Mouse (Mus musculus) embryonic facial prominence, embryonic 14.5 days (tissue): Measurements from ENCODE around the gene Taf12. TPM values are rescaled to one million over a fixed set of nuclear protein-coding genes. Genes with fewer than 3 reads are reported as not detected.
"Not testable (repeated sequence)": the region's sequence is repeated elsewhere in the genome, so short reads cannot be mapped to it uniquely, and the experiment has no call there.

Experiments used
- ATAC-seq: fragments of 200-750 bp; cut with Nextera tagmentation; 2 replicates; pipeline ENCODE4 v1.8.0; 2017; ENCODE audit warnings: low read depth, moderate number of reproducible peaks, moderate TSS enrichment
- DNase-seq: peaks from one replicate; pipeline ENCODE4 v3.0.0-alpha.2; 2015; ENCODE audit warnings: low spot score
- H3K27ac ChIP-seq: fragments of 300-500 bp; sonication (generic); replicated peaks from 2 replicates; pipeline ENCODE4 v1.5.1; 2014; ENCODE audit warnings: low read depth, mild to moderate bottlenecking, low read length, moderate library complexity
- H3K27me3 ChIP-seq: fragments of 300-500 bp; sonication (generic); replicated peaks from 2 replicates; pipeline ENCODE4 v1.6.1; 2014; ENCODE audit warnings: low read length; ENCODE audit not compliant: control insufficient read depth, insufficient read depth
- H3K36me3 ChIP-seq: fragments of 300-500 bp; sonication (generic); 2 replicates; pipeline ENCODE4 v1.6.1; 2014; ENCODE audit warnings: low read length, mixed read lengths; ENCODE audit not compliant: control insufficient read depth, insufficient read depth
- H3K4me1 ChIP-seq: fragments of 300-500 bp; sonication (generic); 2 replicates; pipeline ENCODE4 v1.6.1; 2014; ENCODE audit warnings: antibody characterized with exemption, low read length; ENCODE audit not compliant: control insufficient read depth, insufficient read depth
- H3K4me2 ChIP-seq: fragments of 300-500 bp; sonication (generic); 2 replicates; pipeline ENCODE4 v1.6.1; 2014; ENCODE audit warnings: low read depth, mild to moderate bottlenecking, low read length, moderate library complexity, mixed read lengths
- H3K4me3 ChIP-seq: fragments of 300-500 bp; sonication (generic); 2 replicates; pipeline ENCODE4 v1.5.1; 2014; ENCODE audit warnings: low read depth, mild to moderate bottlenecking, low read length
- H3K9ac ChIP-seq: fragments of 300-500 bp; sonication (generic); 2 replicates; pipeline ENCODE4 v1.6.1; 2014; ENCODE audit warnings: low read depth, mild to moderate bottlenecking, low read length, moderate library complexity, mixed read lengths
- H3K9me3 ChIP-seq: fragments of 300-500 bp; sonication (generic); 2 replicates; pipeline ENCODE4 v1.6.1; 2016; ENCODE audit warnings: low read length; ENCODE audit not compliant: control insufficient read depth
- WGBS: fragments of 180-500 bp; shearing (Covaris S2); extraction: QIAGEN DNeasy Blood & Tissue Kit; methylation state at CpG from one replicate; pipeline ENCODE4 v1.1.7; 2014; 5-methylcytosine and 5-hydroxymethylcytosine counted together
- polyA plus RNA-seq: library from polyadenylated mRNA; unstranded; fragments of >200 nt; fragmentation: Nextera tagmentation; extraction: Ambion mirVana; gene quantifications from 2 replicates; pipeline ENCODE4 v1.2.1, GENCODE M21; 2014

The Taf12 gene
- polyA plus RNA-seq, 1 experiment from 2014 or later = 48.8 TPM

DNA sequence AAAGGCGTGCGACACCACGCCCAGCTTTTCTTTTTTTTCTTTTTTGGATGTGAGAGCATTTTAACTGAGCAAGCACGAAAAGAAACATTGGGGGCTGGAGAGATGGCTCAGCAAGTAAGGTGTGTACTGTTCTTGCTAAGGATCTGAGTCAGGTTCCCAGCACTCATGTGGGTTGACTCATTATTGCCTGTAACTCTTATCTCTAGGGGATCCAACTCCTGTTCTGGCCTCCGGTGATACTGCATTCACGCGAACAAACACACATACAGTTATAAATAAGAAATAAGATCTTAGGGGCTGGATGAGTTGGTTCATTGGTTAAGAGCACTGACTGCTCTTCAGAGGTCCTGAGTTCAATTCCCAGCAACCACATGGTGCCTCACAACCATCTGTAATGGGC lies 10.9 kb upstream of the Taf12 start:
- 95% methylated on average over 7 of the region's 7 CpGs for WGBS
- ATAC-seq (no peak), DNase-seq (no peak)
- Histone ChIP-seq H3K4me1 (peaks cover 10% of the 10 kb centered on the region), H3K9me3 (no peaks in the 10 kb centered on the region), H3K36me3 (no peaks in the 10 kb centered on the region), H3K27ac (no peak overlapping the region), H3K4me2 (no peak overlapping the region), H3K4me3 (no peak overlapping the region), H3K9ac (no peak overlapping the region), H3K27me3 (no peaks in the 10 kb centered on the region)

DNA sequence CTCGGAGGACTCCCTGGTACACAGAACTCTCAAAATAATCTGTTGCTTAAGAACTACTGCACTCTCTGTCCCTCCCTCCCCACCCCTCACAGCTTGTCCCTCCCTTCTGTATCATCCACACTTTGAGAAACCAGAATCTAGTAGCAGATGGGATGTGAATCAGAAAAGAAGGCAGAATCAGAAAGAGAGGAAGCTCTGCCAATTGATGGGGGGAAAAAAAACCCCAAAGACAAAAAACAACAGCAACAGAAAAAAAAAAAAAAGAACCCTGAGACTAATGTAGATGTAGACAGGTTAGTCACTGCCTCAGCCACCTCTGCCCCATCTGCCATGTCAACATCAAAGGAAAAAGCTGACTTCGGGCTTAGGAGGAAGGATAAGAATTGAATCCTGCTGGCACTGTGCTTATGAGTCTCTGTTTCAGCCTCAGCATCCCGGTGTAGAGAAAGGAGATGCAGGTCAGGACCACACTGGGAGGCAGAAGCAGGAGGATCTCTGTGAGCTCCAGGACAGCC lies 7.3 kb upstream of the Taf12 start:
- no peaks in the 10 kb centered on the region for H3K36me3 ChIP-seq
- no peak overlapping the region for H3K4me2 ChIP-seq
- no peaks in the 10 kb centered on the region for H3K4me1 ChIP-seq
- no peaks in the 10 kb centered on the region for H3K9me3 ChIP-seq
- no peaks in the 10 kb centered on the region for H3K27me3 ChIP-seq
- H3K9ac ChIP-seq = no peak overlapping the region
- no peak overlapping the region for H3K27ac ChIP-seq
- ATAC-seq (no peak), DNase-seq (no peak)
- no peak overlapping the region for H3K4me3 ChIP-seq
- WGBS = 76% methylated on average over 3 of the region's 3 CpGs

DNA sequence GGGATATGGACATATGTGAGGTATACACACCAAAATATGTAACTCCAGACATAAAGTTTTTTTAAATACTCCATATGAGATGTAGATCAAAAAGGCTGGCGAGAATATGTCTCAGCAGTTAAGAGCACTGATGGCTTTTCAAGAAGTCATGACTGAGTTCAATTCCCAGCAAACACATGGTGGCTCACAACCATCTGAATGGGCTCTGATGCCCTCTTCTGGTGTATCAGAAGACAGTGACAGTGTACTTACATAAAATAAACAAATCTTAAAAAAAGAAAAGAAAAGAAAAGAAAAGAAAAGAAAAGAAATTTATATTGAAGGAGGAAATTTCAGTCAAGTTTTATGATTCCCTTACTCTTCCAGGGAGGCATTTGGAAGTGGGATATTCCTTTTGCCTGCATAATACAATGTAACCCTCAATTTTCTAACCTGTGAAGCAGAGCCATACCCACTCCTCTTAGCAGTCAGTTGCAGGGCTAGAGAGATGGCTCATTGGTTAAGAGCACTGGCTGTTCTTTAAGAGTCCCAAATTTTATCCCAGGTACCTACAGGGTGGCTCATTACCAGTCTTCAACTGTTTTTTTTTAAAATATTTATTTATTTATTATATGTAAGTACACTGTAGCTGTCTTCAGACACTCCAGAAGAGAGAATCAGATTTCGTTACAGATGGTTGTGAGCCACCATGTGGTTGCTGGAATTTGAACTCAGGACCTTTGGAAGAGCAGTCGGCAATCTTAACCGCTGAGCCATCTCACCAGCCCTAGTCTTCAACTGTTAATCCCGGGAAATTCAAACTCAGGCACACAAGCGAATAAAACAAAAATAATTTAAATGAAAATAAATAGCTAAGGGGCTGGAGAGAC lies 5.1 kb upstream of the Taf12 start:
- H3K27ac ChIP-seq = peak overlapping the region; percentile 96; the same call in 1 of the 2 replicates
- H3K36me3 ChIP-seq = no peaks in the 10 kb centered on the region
- H3K9me3 ChIP-seq = no peaks in the 10 kb centered on the region
- no peak overlapping the region for H3K9ac ChIP-seq
- no peak overlapping the region for H3K4me3 ChIP-seq
- no peak for DNase-seq
- ATAC-seq = no peak; the same call in 1 of the 2 replicates
- 11% methylated on average over 6 of the region's 6 CpGs for WGBS
- H3K4me2 ChIP-seq = 0 out of 2 replicates have a peak overlapping the region, but pooled peaks have one; percentile 17
- peaks cover 5% of the 10 kb centered on the region for H3K4me1 ChIP-seq
- H3K27me3 ChIP-seq = no peaks in the 10 kb centered on the region

DNA sequence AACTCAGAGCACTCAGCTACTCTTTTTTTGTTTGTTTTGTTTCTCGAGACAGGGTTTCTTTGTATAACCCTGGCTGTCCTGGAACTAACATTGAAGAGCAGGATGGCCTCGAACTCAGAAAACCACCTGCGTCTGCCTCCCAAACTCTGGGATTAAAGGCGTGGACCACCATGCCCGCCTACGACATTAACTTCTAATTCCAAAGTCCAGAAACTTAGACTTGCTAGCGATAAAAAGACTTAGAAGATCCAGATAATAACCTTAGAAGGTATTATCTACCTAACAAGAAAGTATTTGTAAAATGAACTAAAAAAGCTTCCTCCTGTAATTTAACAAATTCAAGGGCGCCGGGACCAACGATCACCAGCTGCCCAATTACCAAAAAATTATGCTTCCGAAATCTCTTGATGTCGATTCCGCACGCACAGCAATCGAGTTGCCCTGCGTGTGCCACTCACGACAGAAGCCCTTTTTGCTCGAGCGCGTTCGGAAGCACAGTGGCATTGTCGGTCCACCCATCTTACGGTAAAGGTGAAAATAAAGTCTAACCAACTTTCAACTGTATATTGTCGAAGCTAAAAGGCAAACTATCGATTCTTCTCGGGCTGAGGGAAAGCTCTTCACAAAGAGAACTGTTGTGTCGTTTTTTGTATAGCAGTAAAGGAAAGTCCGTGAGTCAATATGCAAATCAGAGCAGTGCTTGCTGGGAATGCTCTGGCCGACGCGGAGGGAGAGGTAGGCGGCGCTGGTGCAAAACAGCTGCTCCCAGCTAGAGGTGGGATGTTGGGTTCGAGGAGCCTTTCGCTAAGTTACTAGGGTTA lies 4.2 kb upstream of the Taf12 start:
- Histone ChIP-seq H3K36me3 (no peaks in the 10 kb centered on the region), H3K27ac (peak overlapping the region; percentile 96), H3K4me2 (peak overlapping the region; percentile 58), H3K9me3 (no peaks in the 10 kb centered on the region), H3K4me1 (peaks cover 5% of the 10 kb centered on the region), H3K4me3 (peak overlapping the region; percentile 31), H3K27me3 (no peaks in the 10 kb centered on the region), H3K9ac (peak overlapping the region; percentile 64)
- ATAC-seq (peak; percentile 75), DNase-seq (peak; percentile 98)
- under 1% methylated on average over 35 of the region's 35 CpGs for WGBS

DNA sequence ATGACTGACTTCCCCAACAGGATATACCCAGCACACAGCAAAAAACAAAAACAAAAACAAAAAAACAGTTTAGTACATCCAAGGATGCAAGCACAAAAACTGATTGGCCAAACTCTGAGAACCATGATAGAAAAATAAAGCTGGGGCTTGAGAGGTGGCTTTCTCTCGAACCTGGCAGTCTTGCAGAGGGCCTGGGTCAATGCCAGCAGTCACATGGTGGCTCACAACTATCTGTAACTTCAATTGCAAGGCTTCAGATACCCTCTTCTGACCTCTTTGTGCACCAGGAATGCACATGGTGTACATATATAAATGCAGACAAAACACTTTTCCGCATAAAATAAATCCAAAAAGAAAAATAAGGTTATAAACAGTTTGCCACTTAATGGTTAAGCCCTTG lies 1.0 kb upstream of the Taf12 start:
- DNase-seq (no peak), ATAC-seq (no peak)
- H3K4me2 ChIP-seq = peak overlapping the region; percentile 84
- peak overlapping the region; percentile 58 for H3K4me3 ChIP-seq
- no peaks in the 10 kb centered on the region for H3K36me3 ChIP-seq
- H3K9me3 ChIP-seq = no peaks in the 10 kb centered on the region
- H3K27me3 ChIP-seq = no peaks in the 10 kb centered on the region
- H3K9ac ChIP-seq = peak overlapping the region; percentile 78; the same call in 1 of the 2 replicates
- peaks cover 5% of the 10 kb centered on the region for H3K4me1 ChIP-seq
- WGBS = 68% methylated on average over 2 of the region's 2 CpGs
- no peak overlapping the region for H3K27ac ChIP-seq

DNA sequence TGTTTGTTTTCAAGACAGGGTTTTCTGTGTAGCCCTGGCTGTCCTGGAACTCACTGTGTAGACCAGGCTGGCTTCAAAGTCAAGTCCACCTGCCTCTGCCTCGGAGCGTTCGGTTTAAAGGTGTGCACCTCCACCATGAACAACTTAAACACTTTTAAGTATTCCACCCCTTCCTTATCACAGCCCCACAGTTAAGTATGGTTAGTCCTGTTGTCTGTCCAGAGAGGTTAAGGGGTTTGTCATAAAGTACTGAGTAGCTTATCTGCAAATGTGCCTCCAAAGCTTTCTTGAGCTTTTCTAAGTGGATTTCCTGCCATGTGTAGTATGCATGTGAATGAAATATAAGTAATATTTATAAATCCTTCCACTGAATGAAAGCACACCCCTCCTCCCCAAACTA lies 1.8 kb downstream of the Taf12 start:
- Histone ChIP-seq H3K27me3 (no peaks in the 10 kb centered on the region), H3K9ac (0 out of 2 replicates have a peak overlapping the region, but pooled peaks have one; percentile 27), H3K4me2 (no peak overlapping the region), H3K36me3 (0 out of 2 replicates have a peak, but pooled peaks cover 5% of the 10 kb centered on the region), H3K9me3 (no peaks in the 10 kb centered on the region), H3K27ac (no peak overlapping the region), H3K4me3 (no peak overlapping the region), H3K4me1 (peaks cover 5% of the 10 kb centered on the region)
- no peak for DNase-seq
- no peak for ATAC-seq
- WGBS = 89% methylated on average over 3 of the region's 3 CpGs

DNA sequence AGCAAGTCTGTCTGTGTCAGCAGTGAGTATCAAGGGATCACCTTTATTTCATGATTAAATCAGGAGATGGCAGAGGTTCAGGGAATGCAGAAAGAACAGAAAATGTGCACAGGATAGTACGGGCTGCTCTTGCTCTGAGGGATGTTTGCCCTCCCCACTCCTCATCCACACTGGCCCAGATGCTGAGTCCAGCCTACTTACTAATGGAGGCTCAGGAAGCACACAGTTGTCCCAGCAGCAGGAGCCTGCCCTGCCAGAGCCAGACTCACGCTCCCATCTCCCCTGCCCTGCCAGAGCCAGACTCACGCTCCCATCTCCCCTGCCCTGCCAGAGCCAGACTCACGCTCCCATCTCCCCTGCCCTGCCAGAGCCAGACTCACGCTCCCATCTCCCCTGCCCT lies 14.7 kb downstream of the Taf12 start:
- not testable (repeated sequence) for H3K4me3 ChIP-seq, ATAC-seq, H3K27me3 ChIP-seq, H3K9ac ChIP-seq, H3K4me1 ChIP-seq, H3K27ac ChIP-seq, DNase-seq, H3K9me3 ChIP-seq, H3K4me2 ChIP-seq
- WGBS = 62% methylated on average over 3 of the region's 5 CpGs
- H3K36me3 ChIP-seq = peaks cover 61% of the 10 kb centered on the region

DNA sequence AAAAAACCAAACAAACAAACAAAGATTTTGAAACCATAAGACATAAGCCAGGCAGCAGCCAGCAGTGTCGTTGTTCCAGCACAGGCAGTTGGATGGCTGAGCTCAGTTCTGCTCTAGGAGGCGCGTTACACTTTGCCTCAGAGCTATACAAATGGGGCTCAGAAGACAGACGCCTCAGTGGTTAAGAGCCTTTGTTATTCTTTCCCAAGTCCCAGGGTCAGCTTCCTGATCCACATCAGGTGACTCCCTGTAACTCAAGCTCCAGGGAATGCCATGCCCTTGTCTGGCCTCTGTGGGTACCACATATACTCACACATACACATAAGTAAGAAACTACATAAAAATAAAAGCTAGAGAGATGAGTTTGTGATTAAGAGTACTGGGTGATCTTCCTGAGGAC lies 16.9 kb downstream of the Taf12 start:
- WGBS = 96% methylated on average over 4 of the region's 4 CpGs
- DNase-seq (no peak), ATAC-seq (no peak)
- Histone ChIP-seq H3K27me3 (no peaks in the 10 kb centered on the region), H3K4me2 (no peak overlapping the region), H3K9ac (no peak overlapping the region), H3K4me1 (no peaks in the 10 kb centered on the region), H3K9me3 (0 out of 2 replicates have a peak, but pooled peaks cover 4% of the 10 kb centered on the region), H3K36me3 (peaks cover 49% of the 10 kb centered on the region), H3K4me3 (no peak overlapping the region), H3K27ac (no peak overlapping the region)
